Mouse (Mus musculus) layer of hippocampus, adult 18-20 months (tissue): ENCODE measurements around the gene 1700017N19Rik. TPM values are rescaled to one million over a fixed set of nuclear protein-coding genes. Genes with fewer than 3 reads are reported as not detected.
A peak's percentile ranks its signal among the peaks of the same experiment; 100 is the strongest.
"Not testable (repeated sequence)": the region's sequence is repeated elsewhere in the genome, so short reads cannot be mapped to it uniquely, and the experiment has no call there.

Source experiments
- DNase-seq, 2 experiments: peaks; one replicate each; pipeline ENCODE4 v3.0.0; 2022; ENCODE audit warnings: low spot score in 2 of 2
- long read RNA-seq: library from polyadenylated mRNA; stranded (forward); transcript quantifications from one replicate; pipeline ENCODE4 v2.0.0, GENCODE M21; 2021
- total RNA-seq, 2 experiments: library from RNA; stranded (reverse); gene quantifications; 2 replicates each; pipeline ENCODE4 v1.2.3; 2021

Gene 1700017N19Rik
- not detected for total RNA-seq
- long read RNA-seq = 0 reads

- no peak for DNase-seq
These were observed at the start of gene 1700017N19Rik, which contains the start of gene 4930430F08Rik for GRCm38 (mm10) chr10:100590323-100590722. 1700017N19Rik (plus strand) TSS chr10:100590484. 4930430F08Rik (minus strand) TSS chr10:100590423.

GRCm38 (mm10) chr10:100556566-100557175, 33.6 kb upstream of the 1700017N19Rik start:
- DNase-seq = peak in 1 of 2 experiments; percentile 7

GRCm38 (mm10) chr10:100560194-100560883, 29.9 kb upstream of the 1700017N19Rik start:
- DNase-seq = not testable (repeated sequence)

- DNase-seq = no peak
These were observed 26.2 kb upstream of the 1700017N19Rik start for GRCm38 (mm10) chr10:100564112-100564511.

- no peak for DNase-seq
These were observed 18.6 kb upstream of the 1700017N19Rik start for GRCm38 (mm10) chr10:100571707-100572106.

GRCm38 (mm10) chr10:100574505-100575149, 15.7 kb upstream of the 1700017N19Rik start:
- no peak for DNase-seq

GRCm38 (mm10) chr10:100575294-100575693, 15.0 kb upstream of the 1700017N19Rik start:
- no peak for DNase-seq

- DNase-seq = no peak
These were observed 6.1 kb upstream of the 1700017N19Rik start for GRCm38 (mm10) chr10:100584178-100584577.

- DNase-seq = no peak
These were observed 1.8 kb upstream of the 1700017N19Rik start for GRCm38 (mm10) chr10:100588524-100588923.

GRCm38 (mm10) chr10:100588932-100589388, 1.3 kb upstream of the 1700017N19Rik start:
- DNase-seq = peak; percentile 88 to 96

GRCm38 (mm10) chr10:100598339-100598738, 8.1 kb downstream of the 1700017N19Rik start:
- DNase-seq = no peak

GRCm38 (mm10) chr10:100603511-100603910, 13.2 kb downstream of the 1700017N19Rik start:
- DNase-seq = no peak

- no peak for DNase-seq
These were observed 14.0 kb downstream of the 1700017N19Rik start for GRCm38 (mm10) chr10:100604254-100604653.

- peak; percentile 3 to 13 for DNase-seq
These were observed 27.1 kb downstream of the 1700017N19Rik start for GRCm38 (mm10) chr10:100617233-100617903.

GRCm38 (mm10) chr10:100619474-100619873, 29.2 kb downstream of the 1700017N19Rik start:
- no peak for DNase-seq

- no peak for DNase-seq
These were observed 29.8 kb downstream of the 1700017N19Rik start for GRCm38 (mm10) chr10:100620040-100620439.

GRCm38 (mm10) chr10:100622494-100622893, 32.2 kb downstream of the 1700017N19Rik start:
- DNase-seq = no peak

GRCm38 (mm10) chr10:100629762-100630438, 39.6 kb downstream of the 1700017N19Rik start:
- DNase-seq = peak; percentile 8 to 82

GRCm38 (mm10) chr10:100642887-100643286, 52.6 kb downstream of the 1700017N19Rik start:
- DNase-seq = no peak

- DNase-seq = no peak
These were observed 55.1 kb downstream of the 1700017N19Rik start for GRCm38 (mm10) chr10:100645331-100645935.
